Mouse (Mus musculus) bone marrow macrophage, adult 2 months (primary cell): Measurements from ENCODE around the gene Fam24b. TPM values are rescaled to one million over a fixed set of nuclear protein-coding genes. Genes with fewer than 3 reads are reported as not detected.

Experiments used
- H3K27ac ChIP-seq: 2 replicates; pipeline ENCODE4 v1.5.1; 2012; ENCODE audit warnings: low read depth, low read length; ENCODE audit not compliant: insufficient read depth
- H3K4me1 ChIP-seq: 2 replicates; pipeline ENCODE4 v1.6.1; 2012; ENCODE audit warnings: low read length; ENCODE audit not compliant: control insufficient read depth, insufficient read depth
- H3K4me3 ChIP-seq: 2 replicates; pipeline ENCODE4 v1.5.1; 2012; ENCODE audit warnings: mild to moderate bottlenecking, low read length, moderate library complexity; ENCODE audit not compliant: insufficient read depth
- CTCF ChIP-seq: IDR thresholded peaks from 2 replicates; pipeline ENCODE4 v1.5.1; 2012; ENCODE audit warnings: low read depth, mild to moderate bottlenecking, low read length, moderate library complexity
- POLR2A ChIP-seq: IDR thresholded peaks from 2 replicates; pipeline ENCODE4 v1.6.1; 2012; ENCODE audit warnings: mild to moderate bottlenecking, low read depth, low read length, borderline replicate concordance
- polyA plus RNA-seq: library from polyadenylated mRNA; stranded (reverse); fragments of >200 nt; gene quantifications from 2 replicates; pipeline ENCODE4 v1.2.4, GENCODE M21; 2012; ENCODE audit not compliant: missing spikeins, insufficient read depth, insufficient read length

Fam24b gene
- not detected in 2 replicates for polyA plus RNA-seq

GRCm38 (mm10) chr7:131329416-131329815 lies at the start of gene Fam24b:
TSS of gene Fam24b (minus strand) at chr7:131329516.
- H3K27ac ChIP-seq, result no peak within 1 kb of the TSS
- no peak within 1 kb of the TSS for H3K4me3 ChIP-seq
- TF ChIP-seq CTCF (no peak), POLR2A (no peak)
- H3K4me1 ChIP-seq, result peaks cover 5% of the 10 kb centered on the region

GRCm38 (mm10) chr7:131371880-131372651 lies 42.8 kb upstream of the Fam24b start:
- H3K4me1 ChIP-seq, result peaks cover 11% of the 10 kb centered on the region
- H3K27ac ChIP-seq, result no peak overlapping the region
- no peak for TF ChIP-seq CTCF
- no peak for TF ChIP-seq POLR2A
- H3K4me3 ChIP-seq, result peak overlapping the region; percentile 82

- Histone ChIP-seq H3K4me1 (peaks cover 11% of the 10 kb centered on the region), H3K27ac (0 out of 2 replicates have a peak overlapping the region, but pooled peaks have one; percentile 68), H3K4me3 (peak overlapping the region; percentile 82)
- TF ChIP-seq CTCF, result no peak
- no peak for TF ChIP-seq POLR2A
Observed at GRCm38 (mm10) chr7:131371470-131371860, 42.1 kb upstream of the Fam24b start.

- TF ChIP-seq POLR2A (no peak), CTCF (peak; percentile 44; the same call in 1 of the 2 replicates)
- H3K27ac ChIP-seq, result peak within 1 kb of the TSS; percentile 68
- peak within 1 kb of the TSS; percentile 82 for H3K4me3 ChIP-seq
- H3K4me1 ChIP-seq, result peaks cover 11% of the 10 kb centered on the region
Observed at GRCm38 (mm10) chr7:131370648-131371469, 41.5 kb upstream of the Fam24b start, which contains the start of gene Pstk. TSS of gene Pstk (plus strand) at chr7:131371141.

GRCm38 (mm10) chr7:131364131-131364530 lies 34.8 kb upstream of the Fam24b start:
- no peak for TF ChIP-seq CTCF
- TF ChIP-seq POLR2A, result no peak
- Histone ChIP-seq H3K4me3 (no peak overlapping the region), H3K27ac (no peak overlapping the region), H3K4me1 (peaks cover 6% of the 10 kb centered on the region)

- TF ChIP-seq CTCF, result no peak
- TF ChIP-seq POLR2A, result no peak
- Histone ChIP-seq H3K27ac (peak within 1 kb of the TSS; percentile 74), H3K4me1 (peaks cover 6% of the 10 kb centered on the region), H3K4me3 (peak within 1 kb of the TSS; percentile 100)
Observed at GRCm38 (mm10) chr7:131362615-131363300, 33.4 kb upstream of the Fam24b start, which contains the start of gene 2310057M21Rik. TSS of gene 2310057M21Rik (minus strand) at chr7:131362759.

- no peak for TF ChIP-seq POLR2A
- no peak for TF ChIP-seq CTCF
- Histone ChIP-seq H3K27ac (peak overlapping the region; percentile 74), H3K4me1 (peaks cover 6% of the 10 kb centered on the region), H3K4me3 (peak overlapping the region; percentile 100)
Observed at GRCm38 (mm10) chr7:131362269-131362614, 32.9 kb upstream of the Fam24b start.

GRCm38 (mm10) chr7:131356105-131356504 lies 26.8 kb upstream of the Fam24b start:
- H3K4me1 ChIP-seq, result 0 out of 2 replicates have a peak, but pooled peaks cover 2% of the 10 kb centered on the region
- no peak overlapping the region for H3K27ac ChIP-seq
- TF ChIP-seq POLR2A (no peak), CTCF (no peak)
- no peak overlapping the region for H3K4me3 ChIP-seq

- Histone ChIP-seq H3K27ac (no peak overlapping the region), H3K4me1 (no peaks in the 10 kb centered on the region), H3K4me3 (no peak overlapping the region)
- TF ChIP-seq CTCF, result no peak
- TF ChIP-seq POLR2A, result no peak
Observed at GRCm38 (mm10) chr7:131345856-131346541, 16.7 kb upstream of the Fam24b start.
